Mouse (Mus musculus) lung, adult 2 months (tissue): ENCODE results near the gene Abracl. TPM values are rescaled to one million over a fixed set of nuclear protein-coding genes. Genes with fewer than 3 reads are reported as not detected.

Source experiments
- DNase-seq: peaks from one replicate; pipeline ENCODE4 v3.0.0; 2022
- H3K4me1 ChIP-seq: fragments of 200-500 bp; 2 replicates; pipeline ENCODE4 v1.6.1; 2011; ENCODE audit warnings: low read length; ENCODE audit not compliant: control insufficient read depth, insufficient read depth
- H3K4me3 ChIP-seq: fragments of 200-500 bp; replicated peaks from 2 replicates; pipeline ENCODE3; 2011; ENCODE audit warnings: low read depth, mild to moderate bottlenecking, control low read depth, low read length; ENCODE audit errors: extremely low read depth
- CTCF ChIP-seq: fragments of 200-500 bp; IDR thresholded peaks from 2 replicates; pipeline ENCODE4 v1.5.1; 2011; ENCODE audit warnings: mild to moderate bottlenecking, low read length, control low read depth; ENCODE audit not compliant: insufficient read depth
- POLR2A ChIP-seq: fragments of 200-500 bp; IDR thresholded peaks from 2 replicates; pipeline ENCODE4 v1.6.1; 2011; ENCODE audit warnings: low read depth, mild to moderate bottlenecking, control low read depth, low read length, borderline replicate concordance; ENCODE audit errors: extremely low read depth
- WGBS: fragments of 180-500 bp; shearing (Covaris S2); methylation state at CpG from one replicate; pipeline ENCODE4 v1.1.7; 2018; 5-methylcytosine and 5-hydroxymethylcytosine counted together
- polyA plus RNA-seq: library from polyadenylated mRNA; depleted of rRNA; stranded (reverse); fragments of >200 nt; gene quantifications from 2 replicates; pipeline ENCODE4 v1.2.3, GENCODE M21; 2012

Abracl gene
- polyA plus RNA-seq, 1 experiment: 8.4 TPM

GRCm38 (mm10) chr10:18061533-18061932 lies 38.4 kb upstream of the Abracl start:
- no peak for TF ChIP-seq POLR2A
- TF ChIP-seq CTCF: no peak
- peaks cover 7% of the 10 kb centered on the region for H3K4me1 ChIP-seq
- H3K4me3 ChIP-seq: no peak overlapping the region
- WGBS: 90% methylated on average over 4 of the region's 4 CpGs
- DNase-seq: no peak

- Histone ChIP-seq H3K4me1 (peaks cover 7% of the 10 kb centered on the region), H3K4me3 (no peak overlapping the region)
- 72% methylated on average over 2 of the region's 2 CpGs for WGBS
- DNase-seq: no peak
- TF ChIP-seq POLR2A (no peak), CTCF (no peak)
Observed at GRCm38 (mm10) chr10:18060778-18061177, 37.7 kb upstream of the Abracl start.

- WGBS: 46% methylated on average over 13 of the region's 13 CpGs
- Histone ChIP-seq H3K4me1 (peaks cover 9% of the 10 kb centered on the region), H3K4me3 (no peak overlapping the region)
- DNase-seq: no peak
- TF ChIP-seq POLR2A: no peak
- no peak for TF ChIP-seq CTCF
Observed at GRCm38 (mm10) chr10:18059807-18060206, 36.7 kb upstream of the Abracl start.

- 84% methylated on average over 9 of the region's 9 CpGs for WGBS
- TF ChIP-seq POLR2A (no peak), CTCF (no peak)
- H3K4me3 ChIP-seq: no peak overlapping the region
- DNase-seq: no peak
- peaks cover 9% of the 10 kb centered on the region for H3K4me1 ChIP-seq
Observed at GRCm38 (mm10) chr10:18058681-18059338, 35.7 kb upstream of the Abracl start.

- WGBS: under 1% methylated on average over 8 of the region's 8 CpGs
- DNase-seq: no peak
- Histone ChIP-seq H3K4me1 (peaks cover 9% of the 10 kb centered on the region), H3K4me3 (peak overlapping the region; percentile 98)
- no peak for TF ChIP-seq POLR2A
- no peak for TF ChIP-seq CTCF
Observed at GRCm38 (mm10) chr10:18056391-18056745, 33.3 kb upstream of the Abracl start.

- 1% methylated on average over 87 of the region's 90 CpGs for WGBS
- DNase-seq: peak; percentile 53
- peak within 1 kb of the TSS; percentile 98 for H3K4me3 ChIP-seq
- peaks cover 9% of the 10 kb centered on the region for H3K4me1 ChIP-seq
- TF ChIP-seq POLR2A (no peak), CTCF (no peak)
Observed at GRCm38 (mm10) chr10:18055696-18056390, 32.8 kb upstream of the Abracl start, which contains the start of gene Reps1. Gene Reps1 (plus strand): TSS chr10:18055861.

GRCm38 (mm10) chr10:18055009-18055695 lies 32.1 kb upstream of the Abracl start:
- 0 out of 2 replicates have a peak, but pooled peaks have one; percentile 5 for TF ChIP-seq CTCF
- 0 out of 2 replicates have a peak, but pooled peaks have one; percentile 41 for TF ChIP-seq POLR2A
- peak; percentile 80 for DNase-seq
- Histone ChIP-seq H3K4me3 (peak overlapping the region; percentile 98), H3K4me1 (peaks cover 9% of the 10 kb centered on the region)
- WGBS: 4% methylated on average over 45 of the region's 61 CpGs

GRCm38 (mm10) chr10:18047380-18048146 lies 24.5 kb upstream of the Abracl start:
- DNase-seq: no peak
- H3K4me1 ChIP-seq: no peaks in the 10 kb centered on the region
- no peak for TF ChIP-seq POLR2A
- TF ChIP-seq CTCF: no peak

GRCm38 (mm10) chr10:18046380-18046779 lies 23.3 kb upstream of the Abracl start:
- no peak for DNase-seq
- H3K4me3 ChIP-seq: no peak overlapping the region
- TF ChIP-seq POLR2A (no peak), CTCF (no peak)
- H3K4me1 ChIP-seq: no peaks in the 10 kb centered on the region

More at GRCm38 (mm10) chr10:18047380-18048146, 24.5 kb upstream of the Abracl start:
- 63% methylated on average over 10 of the region's 10 CpGs for WGBS
- no peak overlapping the region for H3K4me3 ChIP-seq
